Mouse (Mus musculus) splenic B cell, adult 2 months (primary cell): ENCODE results near the gene Slc6a3.

Source experiments
- DNase-seq: peaks from one replicate; pipeline ENCODE4 v3.0.0-alpha.2; 2011; ENCODE audit warnings: low read depth, low spot score
- H3K27me3 ChIP-seq: 2 replicates; pipeline ENCODE4 v1.6.1; 2012; ENCODE audit warnings: mild to moderate bottlenecking, low read length, moderate library complexity, mixed read lengths; ENCODE audit not compliant: control insufficient read depth, poor library complexity, insufficient read depth, severe bottlenecking
- H3K36me3 ChIP-seq: 2 replicates; pipeline ENCODE4 v1.6.1; 2012; ENCODE audit warnings: mild to moderate bottlenecking, low read length, moderate library complexity, mixed read lengths; ENCODE audit not compliant: control insufficient read depth, poor library complexity, insufficient read depth, severe bottlenecking

Slc6a3 gene

DNA sequence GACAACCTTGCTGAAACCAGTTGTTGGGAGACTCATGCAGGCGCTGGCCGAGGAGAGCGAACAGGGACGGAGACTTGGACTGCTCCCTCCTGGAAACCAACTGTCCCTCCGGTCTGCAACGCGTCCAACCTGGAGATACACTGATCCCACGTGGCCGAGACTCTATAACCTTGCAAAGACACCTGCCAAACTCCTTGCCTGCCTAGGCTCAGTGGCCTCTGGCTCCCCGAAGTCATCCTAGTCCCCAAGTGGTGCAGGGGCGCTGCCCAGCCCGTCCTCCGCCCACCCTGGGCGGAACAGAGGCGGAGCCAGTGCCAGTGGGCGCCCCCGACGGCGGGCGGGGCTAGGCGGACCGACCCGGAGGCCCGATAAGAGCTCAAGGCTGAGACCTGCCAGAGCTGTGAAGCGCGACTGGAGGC, at the start of gene Slc6a3:
Gene Slc6a3, plus strand, starts transcription at position 345 of the 419 bp plus-strand sequence.
- no peaks in the 10 kb centered on the region for H3K36me3 ChIP-seq
- H3K27me3 ChIP-seq = no peaks in the 10 kb centered on the region
- DNase-seq = no peak

DNA sequence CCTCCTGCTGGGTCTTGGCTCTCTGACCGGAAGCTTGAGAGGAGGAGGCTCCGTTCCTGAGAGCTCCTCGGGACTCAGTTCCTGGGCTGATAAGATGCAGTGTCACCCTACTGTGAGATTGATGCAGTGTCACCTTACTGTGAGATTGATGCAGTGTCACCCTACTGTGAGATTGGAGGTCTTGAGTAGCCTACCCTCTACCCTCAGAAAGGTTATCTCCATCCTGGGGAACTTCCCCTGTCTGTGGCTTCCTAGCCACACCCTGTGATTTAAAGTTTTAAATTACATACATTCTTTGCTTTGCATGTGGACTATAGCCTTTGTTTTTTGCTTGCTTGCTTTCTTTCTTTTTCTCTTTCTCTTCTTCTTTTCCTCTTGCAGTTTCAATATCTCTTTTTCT, 48.4 kb upstream of the Slc6a3 start:
- Histone ChIP-seq H3K27me3 (no peaks in the 10 kb centered on the region), H3K36me3 (peaks cover 11% of the 10 kb centered on the region)
- DNase-seq = peak; percentile 28

DNA sequence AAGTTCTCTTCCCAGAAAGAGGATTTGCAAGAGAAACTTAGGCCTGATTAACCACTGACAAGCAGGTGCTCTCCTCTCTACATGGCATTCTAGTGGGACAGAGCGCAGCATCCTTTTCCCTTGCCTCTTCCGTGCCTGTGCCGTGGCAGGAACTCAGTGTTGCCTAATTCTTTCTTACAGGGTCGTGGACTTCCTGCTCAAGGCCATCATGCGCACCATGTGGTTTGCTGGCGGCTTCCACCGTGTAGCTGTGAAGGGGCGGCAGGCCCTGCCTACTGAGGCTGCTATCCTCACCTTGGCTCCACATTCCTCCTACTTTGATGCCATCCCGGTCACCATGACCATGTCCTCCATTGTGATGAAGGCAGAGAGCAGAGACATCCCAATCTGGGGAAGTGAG, 47.8 kb upstream of the Slc6a3 start:
- Histone ChIP-seq H3K36me3 (peaks cover 12% of the 10 kb centered on the region), H3K27me3 (no peaks in the 10 kb centered on the region)
- DNase-seq = peak; percentile 29

DNA sequence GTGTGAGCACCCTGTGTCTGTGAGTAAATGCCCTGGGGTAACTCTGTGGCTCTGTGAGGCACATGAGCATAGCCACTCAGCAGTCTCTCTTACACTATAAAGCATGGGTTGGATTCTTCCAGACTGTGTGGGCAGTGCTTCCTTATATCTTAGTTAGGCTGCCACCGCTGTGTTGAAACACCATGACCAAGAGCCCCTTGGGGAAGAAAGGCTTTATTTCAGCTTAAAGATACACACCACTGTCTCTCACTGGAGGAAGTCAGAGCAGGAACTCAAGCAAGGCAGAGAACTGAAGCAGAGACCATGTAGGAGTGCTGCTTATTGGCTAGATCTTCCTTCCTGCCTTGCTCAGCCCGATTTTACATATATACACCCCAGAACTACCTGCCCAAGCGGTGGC, 46.6 kb upstream of the Slc6a3 start:
- Histone ChIP-seq H3K27me3 (no peaks in the 10 kb centered on the region), H3K36me3 (peaks cover 12% of the 10 kb centered on the region)
- peak; percentile 78 for DNase-seq

DNA sequence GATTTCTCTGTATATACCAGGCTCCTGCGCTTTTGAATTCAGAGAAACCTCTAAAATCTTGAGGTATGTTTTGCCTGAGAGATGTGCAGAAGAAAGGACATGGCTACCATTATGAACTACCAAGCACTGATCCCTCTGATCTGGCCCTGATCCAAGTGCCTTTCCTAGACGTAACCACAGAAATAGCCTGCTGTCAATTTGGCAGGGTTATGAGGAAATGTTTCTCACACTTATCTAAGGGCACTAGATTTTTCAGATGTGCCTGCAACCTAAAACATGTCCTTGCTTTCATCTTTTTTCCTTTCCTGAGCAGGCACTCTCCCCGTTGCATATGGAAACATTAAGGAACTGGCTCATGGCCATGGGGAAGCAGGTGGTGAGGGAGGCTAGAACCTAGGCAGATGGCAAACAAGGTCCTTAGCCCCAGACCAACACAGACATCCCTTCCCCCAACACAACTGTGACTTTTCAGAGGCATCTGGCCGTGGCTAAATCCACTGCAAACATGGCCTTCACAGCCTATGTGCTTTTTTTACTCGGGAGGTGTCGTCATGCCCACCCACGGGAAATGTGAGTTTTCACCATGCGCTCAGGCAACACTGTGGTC, 45.9 kb upstream of the Slc6a3 start:
- H3K27me3 ChIP-seq = no peaks in the 10 kb centered on the region
- H3K36me3 ChIP-seq = peaks cover 11% of the 10 kb centered on the region
- DNase-seq = no peak

DNA sequence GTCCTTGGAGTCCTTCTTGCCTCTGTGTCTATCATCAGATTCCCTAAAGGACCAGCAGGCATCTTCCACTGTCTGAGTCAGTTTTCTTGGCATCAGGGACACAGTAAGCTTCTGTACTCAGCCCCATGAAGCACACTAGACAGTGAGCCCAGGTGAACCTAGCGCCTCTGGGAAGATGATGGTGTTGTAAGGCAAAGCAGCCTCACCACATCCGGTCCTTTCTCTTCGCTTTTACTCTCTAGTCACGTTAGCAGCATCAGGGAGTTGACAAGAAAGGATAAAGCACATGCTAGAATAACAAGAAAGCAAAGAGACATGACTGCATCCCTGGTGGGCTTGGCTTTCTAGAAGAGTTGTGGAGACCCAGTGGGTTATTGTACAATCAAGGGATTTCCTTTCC, 43.4 kb upstream of the Slc6a3 start:
- no peak for DNase-seq
- peaks cover 11% of the 10 kb centered on the region for H3K36me3 ChIP-seq
- no peaks in the 10 kb centered on the region for H3K27me3 ChIP-seq

DNA sequence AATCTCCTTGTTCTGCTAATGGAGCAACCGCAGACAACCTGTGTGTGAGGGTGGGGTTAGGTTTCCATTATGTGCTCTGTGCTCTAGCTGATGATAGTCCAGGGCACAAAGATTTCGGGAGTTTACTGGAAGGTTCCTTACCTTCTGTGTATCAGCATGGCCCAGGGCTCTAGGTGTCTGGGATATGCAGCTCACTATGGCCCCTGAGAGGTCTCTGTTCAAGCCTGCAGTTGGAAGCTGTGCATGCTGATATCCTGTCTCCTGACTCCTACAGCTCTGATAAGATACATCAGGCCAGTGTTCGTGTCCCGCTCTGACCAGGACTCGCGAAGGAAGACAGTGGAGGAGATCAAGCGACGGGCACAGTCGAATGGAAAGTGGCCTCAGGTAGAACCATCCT, 42.0 kb upstream of the Slc6a3 start:
- H3K36me3 ChIP-seq = peaks cover 10% of the 10 kb centered on the region
- DNase-seq = no peak
- no peaks in the 10 kb centered on the region for H3K27me3 ChIP-seq

DNA sequence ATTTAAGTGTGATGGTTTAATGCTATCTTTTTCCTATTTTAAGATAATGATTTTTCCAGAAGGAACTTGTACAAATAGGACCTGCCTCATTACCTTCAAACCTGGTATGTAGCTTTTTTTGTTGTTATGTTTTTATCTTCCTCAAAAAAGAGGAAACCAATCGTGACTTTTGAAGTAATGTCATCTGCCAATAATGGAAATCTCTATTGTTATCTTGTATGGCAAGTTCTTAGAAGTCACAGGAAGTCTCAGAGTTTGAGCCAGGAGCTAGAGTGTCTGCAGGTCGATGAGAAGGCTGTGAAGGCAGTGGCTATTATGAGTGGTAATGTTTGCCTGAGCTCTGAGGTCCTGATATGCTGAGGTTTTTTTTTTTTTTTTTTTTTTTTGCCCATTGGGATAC, 40.4 kb upstream of the Slc6a3 start:
- Histone ChIP-seq H3K27me3 (no peaks in the 10 kb centered on the region), H3K36me3 (peaks cover 10% of the 10 kb centered on the region)
- no peak for DNase-seq

DNA sequence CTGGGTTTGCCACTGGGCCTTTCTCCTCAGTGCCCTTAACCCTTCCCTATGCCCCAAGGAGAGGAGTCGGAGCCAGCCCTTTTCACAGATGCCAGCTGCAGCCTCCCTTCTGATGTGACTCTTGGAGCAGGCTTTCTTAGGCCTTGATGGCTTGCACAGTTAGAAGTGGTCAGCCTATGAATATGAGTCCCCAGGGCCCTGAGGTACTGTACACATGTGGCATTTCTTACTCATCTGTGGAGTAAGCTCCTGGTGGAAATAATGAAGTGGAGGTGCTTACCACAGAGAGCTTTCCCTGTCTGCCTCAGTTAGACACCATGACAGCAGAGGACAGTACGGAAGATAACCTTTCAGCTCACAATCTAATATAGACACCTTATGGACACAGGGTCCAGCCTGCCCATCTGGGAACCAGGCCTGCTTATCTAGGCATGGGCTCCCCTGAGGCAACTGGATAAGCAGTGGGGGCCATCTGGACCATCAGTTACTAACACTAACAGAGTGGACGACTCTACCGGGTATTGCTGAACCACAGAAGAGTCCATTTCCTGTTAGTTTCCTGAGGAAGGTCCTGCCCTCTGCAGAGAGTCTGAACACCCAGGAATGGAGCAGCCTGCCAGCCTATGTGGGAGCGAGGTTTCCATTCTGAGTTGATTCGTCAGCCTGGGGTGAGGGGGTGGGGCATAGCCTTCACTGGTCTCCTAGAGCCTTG, 36.5 kb upstream of the Slc6a3 start:
- Histone ChIP-seq H3K27me3 (no peaks in the 10 kb centered on the region), H3K36me3 (peaks cover 12% of the 10 kb centered on the region)
- no peak for DNase-seq

DNA sequence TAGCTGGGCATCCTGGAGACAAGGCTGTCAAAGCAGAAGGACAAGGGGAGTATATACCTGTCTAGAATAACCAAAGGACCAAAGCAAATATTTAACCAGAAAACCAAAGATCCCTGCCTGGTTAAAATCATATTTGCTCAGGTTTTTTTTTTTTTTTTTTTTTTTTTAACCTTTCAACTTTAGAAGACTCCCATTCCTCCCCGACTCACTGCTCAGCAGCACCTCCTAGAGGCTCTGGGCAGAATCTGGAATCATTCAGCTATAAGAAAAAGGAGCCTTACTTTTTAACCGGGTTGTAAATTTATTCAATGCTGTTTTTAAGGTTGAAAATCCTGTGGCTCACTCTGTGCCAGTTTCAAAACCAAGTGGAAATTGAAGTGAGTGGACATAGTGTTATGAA, 33.8 kb upstream of the Slc6a3 start:
- H3K36me3 ChIP-seq = peaks cover 8% of the 10 kb centered on the region
- peak; percentile 67 for DNase-seq
- no peaks in the 10 kb centered on the region for H3K27me3 ChIP-seq

DNA sequence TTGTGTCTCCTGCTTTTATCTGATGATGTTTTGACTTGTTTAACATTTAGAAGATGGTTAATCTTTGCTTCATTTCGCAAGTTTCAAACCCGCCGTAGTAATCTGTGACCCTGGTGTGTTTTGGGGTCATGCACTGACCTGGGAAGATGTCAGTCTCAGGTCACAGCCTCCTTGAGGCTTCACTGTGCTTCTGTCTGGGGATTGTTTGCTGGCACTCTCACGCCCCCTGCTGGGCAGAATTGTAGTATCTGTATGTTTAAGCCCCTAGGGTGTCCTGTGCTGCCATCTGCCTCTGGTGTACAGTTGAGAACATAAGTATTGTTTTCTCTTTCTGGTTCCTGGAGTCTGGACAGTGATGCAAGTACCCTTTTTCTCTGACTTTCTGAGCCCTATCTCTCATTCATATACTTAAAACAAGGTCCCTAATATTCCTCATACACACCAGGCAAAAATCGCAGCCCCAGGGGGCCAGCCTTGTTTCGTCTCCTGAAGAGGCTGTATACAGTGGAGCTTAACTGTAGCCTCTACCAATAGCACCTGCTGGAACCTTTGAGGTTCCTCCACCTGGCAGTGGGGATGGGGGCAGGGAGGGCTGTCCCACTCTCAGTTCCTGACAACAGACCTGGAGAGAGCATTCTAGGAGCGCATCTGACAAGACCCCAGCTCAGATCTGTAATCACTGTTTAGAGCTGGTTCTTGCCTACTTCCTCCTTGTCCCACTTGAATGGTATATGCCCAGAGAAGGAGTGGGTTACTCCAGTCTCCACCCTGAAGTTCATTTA, 30.7 kb upstream of the Slc6a3 start:
- no peaks in the 10 kb centered on the region; the same call in 1 of the 2 replicates for H3K27me3 ChIP-seq
- DNase-seq = peak; percentile 90
- H3K36me3 ChIP-seq = peaks cover 6% of the 10 kb centered on the region

DNA sequence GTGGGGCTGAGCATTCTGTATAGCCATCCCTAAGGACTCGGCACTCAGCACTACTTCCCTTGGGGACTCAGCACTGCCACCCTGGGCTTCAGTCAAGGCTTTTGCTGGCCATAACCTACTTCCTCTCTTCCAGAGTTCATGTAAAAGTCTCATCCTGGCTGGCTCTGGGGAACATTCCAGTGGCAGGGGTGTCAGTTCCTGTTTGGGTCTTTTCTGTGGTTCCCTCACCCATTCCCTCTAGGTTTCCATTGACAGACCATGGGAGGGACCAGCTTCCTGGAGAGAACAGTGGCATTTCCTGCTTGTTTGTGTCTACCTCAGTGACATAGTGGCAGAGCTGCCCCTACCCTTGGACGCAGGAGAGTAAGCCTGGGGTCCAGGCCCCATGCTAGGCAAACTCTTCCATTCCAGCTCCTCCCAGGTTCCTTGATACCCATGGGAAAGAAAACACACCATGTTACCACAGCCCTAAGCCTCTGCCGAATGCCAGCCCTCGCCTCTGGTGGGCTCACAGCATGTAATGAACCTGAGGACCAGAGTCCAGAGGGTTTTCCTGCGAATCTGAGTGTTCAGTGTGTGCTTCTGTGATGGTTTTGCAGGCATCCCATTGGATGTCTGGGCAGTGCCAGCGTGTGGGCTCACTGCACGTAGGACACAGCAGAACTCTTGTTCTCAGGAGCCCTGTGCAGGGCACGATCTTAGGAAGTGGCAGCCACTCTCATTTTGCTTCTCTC, 27.6 kb upstream of the Slc6a3 start:
- Histone ChIP-seq H3K36me3 (peaks cover 4% of the 10 kb centered on the region), H3K27me3 (no peaks in the 10 kb centered on the region; the same call in 1 of the 2 replicates)
- no peak for DNase-seq

DNA sequence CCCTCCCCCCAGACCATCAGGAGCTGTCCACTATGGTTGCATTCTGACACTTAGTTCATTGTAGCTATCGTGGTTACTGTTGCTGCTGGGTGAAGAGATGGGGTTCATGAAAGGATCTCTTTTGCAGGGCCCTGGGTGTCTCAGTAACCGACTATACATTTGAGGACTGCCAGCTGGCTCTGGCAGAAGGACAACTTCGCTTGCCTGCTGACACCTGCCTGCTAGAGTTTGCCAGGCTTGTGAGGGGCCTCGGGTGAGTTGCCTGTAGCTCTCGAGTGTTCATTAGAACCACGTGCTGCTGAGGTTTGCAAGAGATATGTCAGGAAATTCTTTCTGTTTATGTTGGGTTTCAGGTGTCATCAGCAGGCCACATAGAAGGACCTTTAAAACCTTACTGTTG, 26.7 kb upstream of the Slc6a3 start:
- peaks cover 11% of the 10 kb centered on the region for H3K36me3 ChIP-seq
- no peak for DNase-seq
- no peaks in the 10 kb centered on the region; the same call in 1 of the 2 replicates for H3K27me3 ChIP-seq

DNA sequence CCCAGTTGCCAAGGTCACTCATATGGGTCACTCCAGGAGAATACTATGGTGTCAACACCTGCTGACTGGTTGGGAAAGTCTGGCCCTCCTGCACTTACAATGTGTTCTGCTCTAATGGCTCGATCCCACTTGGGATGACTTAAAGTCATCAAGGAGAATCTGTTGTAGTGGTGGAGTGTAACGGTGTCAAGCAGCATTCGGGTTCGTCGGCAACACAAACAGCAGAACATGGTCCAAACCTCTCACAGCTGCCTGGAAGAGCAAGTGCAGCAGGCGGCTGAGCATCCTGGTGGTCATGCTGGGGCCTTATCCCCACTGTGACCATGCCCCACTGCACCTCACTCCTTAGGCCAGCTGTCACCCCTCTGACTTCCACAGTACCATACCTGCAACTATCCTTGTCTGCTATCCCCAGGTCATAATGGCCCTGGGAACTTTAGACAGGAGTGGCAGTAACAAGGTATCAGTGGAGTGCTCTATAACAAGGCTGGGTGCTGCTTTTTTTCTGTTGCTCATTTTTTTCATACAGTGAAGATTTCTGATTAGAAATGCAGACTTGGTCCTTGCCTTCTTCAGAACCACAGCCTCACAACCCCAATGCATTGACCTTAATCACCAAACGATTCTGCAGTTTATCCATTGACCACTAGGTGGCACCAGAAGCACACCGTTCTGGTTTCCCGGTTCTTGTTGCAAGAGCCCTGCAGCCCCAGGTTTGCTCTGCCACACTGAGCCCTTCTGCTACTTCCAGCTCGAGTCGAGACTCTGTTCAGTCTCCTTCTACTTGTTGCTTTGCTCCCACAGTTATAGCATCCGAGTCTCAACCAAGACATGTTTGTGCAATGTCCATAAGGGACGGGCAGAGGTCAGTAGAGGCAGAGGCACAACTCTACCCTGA, 23.5 kb upstream of the Slc6a3 start:
- Histone ChIP-seq H3K36me3 (peaks cover 12% of the 10 kb centered on the region), H3K27me3 (no peaks in the 10 kb centered on the region; the same call in 1 of the 2 replicates)
- peak; percentile 80 for DNase-seq
